ENCODE assay signal across 8 mouse cellular contexts in the genomic region with DNA sequence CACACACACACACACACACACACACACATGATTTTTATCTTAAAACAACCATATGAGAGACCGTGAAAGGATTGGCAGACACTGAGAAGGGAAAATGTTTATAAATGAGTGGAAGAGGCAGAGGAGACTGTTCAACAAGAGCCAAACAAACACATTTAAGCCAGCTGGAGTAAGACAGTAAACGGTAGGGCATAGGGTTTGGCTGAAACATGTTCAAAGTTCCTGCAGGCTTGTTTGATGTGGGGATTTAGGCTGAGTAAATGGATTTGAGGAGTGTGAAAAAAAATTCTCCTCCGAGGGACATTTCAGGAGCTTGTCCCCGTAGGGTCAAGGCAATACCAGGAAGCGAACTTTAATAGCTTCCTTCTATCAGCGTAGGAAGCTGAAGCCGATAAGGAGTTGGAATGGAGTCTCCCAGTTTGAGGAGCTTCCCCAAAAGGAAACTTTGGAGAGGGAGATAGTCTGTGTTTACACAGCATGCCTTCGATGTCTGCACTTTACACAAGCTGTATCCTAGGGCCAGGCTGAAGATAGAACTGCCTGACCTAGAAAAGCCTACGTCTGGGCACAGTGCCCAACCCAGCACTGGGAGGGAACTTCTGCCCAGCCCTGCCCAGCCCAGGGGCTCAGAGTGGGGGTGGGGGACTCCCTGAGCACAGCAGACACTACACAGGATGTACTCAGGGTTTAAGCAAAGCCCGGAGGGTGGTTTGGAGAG. TPM values are rescaled to one million over a fixed set of nuclear protein-coding genes. Genes with fewer than 3 reads are reported as not detected.
A peak's percentile ranks its signal among the peaks of the same experiment; 100 is the strongest.
DNase-seq lines count a peak whose midpoint lies in the region; ATAC-seq lines count a peak whose summit lies in the region.

No protein-coding gene starts in this region.

- peak overlapping the region; percentile 50; the same call in 1 of the 2 replicates for H3K27ac ChIP-seq in midbrain, embryonic 10.5 days (replicated peaks)
- H3K27ac ChIP-seq in midbrain, embryonic 11.5 days (ENCODE audit: low read depth, low read length) = no peak overlapping the region
- no peak overlapping the region for H3K27ac ChIP-seq in kidney, embryonic 14.5 days (ENCODE audit: low read depth, low read length)
- H3K27ac ChIP-seq in liver, embryonic 13.5 days = peak overlapping the region; percentile 29
- H3K27ac ChIP-seq in neural tube, embryonic 14.5 days (ENCODE audit: low read depth, low read length) = no peak overlapping the region

- ATAC-seq in midbrain, embryonic 11.5 days (ENCODE audit: low FRiP score) = no peak
- peak; percentile 68 for ATAC-seq in common myeloid progenitor, adult 5-6 weeks (replicated peaks; ENCODE audit: low read depth, poor library complexity, severe bottlenecking)
- peak; percentile 57; the same call in 1 of the 2 replicates for ATAC-seq in kidney, embryonic 14.5 days (ENCODE audit: low FRiP score, low TSS enrichment)
- ATAC-seq in liver, embryonic 13.5 days (ENCODE audit: low read depth) = peak; percentile 71
- ATAC-seq in neural tube, embryonic 14.5 days (ENCODE audit: low read depth) = peak; percentile 80

- no peak overlapping the region for H3K4me2 ChIP-seq in midbrain, embryonic 11.5 days
- no peak overlapping the region for H3K4me2 ChIP-seq in kidney, embryonic 14.5 days (replicated peaks; ENCODE audit: low read depth, low read length)
- no peak overlapping the region for H3K4me2 ChIP-seq in liver, embryonic 13.5 days
- no peak overlapping the region for H3K4me2 ChIP-seq in neural tube, embryonic 14.5 days (ENCODE audit: low read depth, low read length)

- no peaks in the 10 kb centered on the region for H3K36me3 ChIP-seq in midbrain, embryonic 10.5 days
- no peaks in the 10 kb centered on the region for H3K36me3 ChIP-seq in midbrain, embryonic 11.5 days (ENCODE audit: control insufficient read depth, insufficient read depth, low read length)
- H3K36me3 ChIP-seq in kidney, embryonic 14.5 days (ENCODE audit: control insufficient read depth, insufficient read depth, low read length) = no peaks in the 10 kb centered on the region
- no peaks in the 10 kb centered on the region for H3K36me3 ChIP-seq in liver, embryonic 13.5 days
- H3K36me3 ChIP-seq in neural tube, embryonic 14.5 days (ENCODE audit: control insufficient read depth, insufficient read depth, low read length) = no peaks in the 10 kb centered on the region

- no peaks in the 10 kb centered on the region for H3K27me3 ChIP-seq in midbrain, embryonic 10.5 days (ENCODE audit: low read depth, poor library complexity, severe bottlenecking)
- H3K27me3 ChIP-seq in midbrain, embryonic 11.5 days (ENCODE audit: control insufficient read depth, insufficient read depth, low read length) = no peaks in the 10 kb centered on the region
- H3K27me3 ChIP-seq in kidney, embryonic 14.5 days (ENCODE audit: control insufficient read depth, insufficient read depth, low read length) = no peaks in the 10 kb centered on the region
- H3K27me3 ChIP-seq in liver, embryonic 13.5 days = no peaks in the 10 kb centered on the region
- H3K27me3 ChIP-seq in neural tube, embryonic 14.5 days (ENCODE audit: control insufficient read depth, insufficient read depth, low read length) = no peaks in the 10 kb centered on the region

- H3K4me3 ChIP-seq in midbrain, embryonic 10.5 days = no peak overlapping the region
- no peak overlapping the region for H3K4me3 ChIP-seq in midbrain, embryonic 11.5 days (ENCODE audit: low read depth, low read length)
- no peak overlapping the region for H3K4me3 ChIP-seq in kidney, embryonic 14.5 days (ENCODE audit: low read length)
- no peak overlapping the region for H3K4me3 ChIP-seq in liver, embryonic 13.5 days (replicated peaks)
- H3K4me3 ChIP-seq in neural tube, embryonic 14.5 days (ENCODE audit: low read depth, low read length) = no peak overlapping the region

- peaks cover 30% of the 10 kb centered on the region for H3K4me1 ChIP-seq in midbrain, embryonic 10.5 days
- H3K4me1 ChIP-seq in midbrain, embryonic 11.5 days (ENCODE audit: control insufficient read depth, insufficient read depth, low read length) = no peaks in the 10 kb centered on the region
- H3K4me1 ChIP-seq in kidney, embryonic 14.5 days (ENCODE audit: control insufficient read depth, insufficient read depth, low read length) = 0 out of 2 replicates have a peak, but pooled peaks cover 12% of the 10 kb centered on the region
- peaks cover 39% of the 10 kb centered on the region for H3K4me1 ChIP-seq in liver, embryonic 13.5 days (replicated peaks)
- 0 out of 2 replicates have a peak, but pooled peaks cover 2% of the 10 kb centered on the region for H3K4me1 ChIP-seq in neural tube, embryonic 14.5 days (ENCODE audit: control insufficient read depth, insufficient read depth, low read length)

- H3K9ac ChIP-seq in midbrain, embryonic 11.5 days (ENCODE audit: low read length) = no peak overlapping the region
- no peak overlapping the region for H3K9ac ChIP-seq in kidney, embryonic 14.5 days (ENCODE audit: low read depth, low read length)
- no peak overlapping the region for H3K9ac ChIP-seq in liver, embryonic 13.5 days
- H3K9ac ChIP-seq in neural tube, embryonic 14.5 days (replicated peaks; ENCODE audit: low read depth, low read length) = no peak overlapping the region

- WGBS in midbrain, embryonic 10.5 days = 72% methylated on average over 10 of the region's 10 CpGs
- 76% methylated on average over 10 of the region's 10 CpGs for WGBS in midbrain, embryonic 11.5 days
- WGBS in kidney, embryonic 14.5 days = 61% methylated on average over 10 of the region's 10 CpGs
- 33% methylated on average over 10 of the region's 10 CpGs for WGBS in liver, embryonic 13.5 days (ENCODE audit: insufficient replicate concordance)
- 72% methylated on average over 10 of the region's 10 CpGs for WGBS in neural tube, embryonic 14.5 days

- no peak for DNase-seq in midbrain, embryonic 10.5 days (ENCODE audit: low spot score)
- DNase-seq in midbrain, embryonic 11.5 days (ENCODE audit: low spot score, missing footprints) = no peak
- peak; percentile 86 to 90 for DNase-seq in heart, adult 9 months (ENCODE audit: low spot score in 2 of 2)
- DNase-seq in liver, embryonic 13.5 days = no peak
- DNase-seq in thymus, adult 18-20 months = peak; percentile 43 to 51

- no peaks in the 10 kb centered on the region for H3K9me3 ChIP-seq in midbrain, embryonic 10.5 days (replicated peaks)
- no peaks in the 10 kb centered on the region for H3K9me3 ChIP-seq in midbrain, embryonic 11.5 days (ENCODE audit: control insufficient read depth, low read length)
- no peaks in the 10 kb centered on the region for H3K9me3 ChIP-seq in kidney, embryonic 14.5 days (ENCODE audit: control insufficient read depth, low read length)
- no peaks in the 10 kb centered on the region for H3K9me3 ChIP-seq in liver, embryonic 13.5 days (replicated peaks)
- no peaks in the 10 kb centered on the region for H3K9me3 ChIP-seq in neural tube, embryonic 14.5 days (ENCODE audit: control insufficient read depth, low read length)

RNA-seq across cellular contexts. Expression of gene Gna13, which starts 15.2 kb away (rescaled TPM):
- 16.9 and 18.8 TPM in 2 replicates for polyA plus RNA-seq in midbrain, embryonic 10.5 days (2016; fragmentation: Nextera tagmentation; extraction: Ambion mirVana)
- 19.4 and 20.4 TPM in 2 replicates for polyA plus RNA-seq in midbrain, embryonic 11.5 days (2014; fragmentation: Nextera tagmentation; extraction: Ambion mirVana)
- total RNA-seq in common myeloid progenitor, adult 5-6 weeks (2017) = 43.8 and 49.6 TPM in 2 replicates
- polyA plus RNA-seq in kidney, embryonic 14.5 days (2014; fragmentation: Nextera tagmentation; extraction: Ambion mirVana) = 19.0 and 31.0 TPM in 2 replicates
- 14.3 and 15.9 TPM in 2 replicates for polyA plus RNA-seq in liver, embryonic 13.5 days (2015; fragmentation: Nextera tagmentation; extraction: Ambion mirVana)
- polyA plus RNA-seq in neural tube, embryonic 14.5 days (2014; fragmentation: Nextera tagmentation; extraction: Ambion mirVana) = 23.0 and 23.2 TPM in 2 replicates

RNA-seq across cellular contexts. Expression of gene Rgs9, which starts 49.5 kb away (rescaled TPM):
- polyA plus RNA-seq in midbrain, embryonic 10.5 days (2016; fragmentation: Nextera tagmentation; extraction: Ambion mirVana) = 1.6 and 2.2 TPM in 2 replicates
- polyA plus RNA-seq in midbrain, embryonic 11.5 days (2014; fragmentation: Nextera tagmentation; extraction: Ambion mirVana) = 1.6 and 1.7 TPM in 2 replicates
- 0.10 and 0.14 TPM in 2 replicates for total RNA-seq in common myeloid progenitor, adult 5-6 weeks (2017)
- polyA plus RNA-seq in kidney, embryonic 14.5 days (2014; fragmentation: Nextera tagmentation; extraction: Ambion mirVana) = 1.4 and 2.3 TPM in 2 replicates
- polyA plus RNA-seq in liver, embryonic 13.5 days (2015; fragmentation: Nextera tagmentation; extraction: Ambion mirVana) = 0.07 and 0.09 TPM in 2 replicates
- polyA plus RNA-seq in neural tube, embryonic 14.5 days (2014; fragmentation: Nextera tagmentation; extraction: Ambion mirVana) = 7.1 and 16.1 TPM in 2 replicates

Comparison
In these comparisons a context has a peak if more than half of its experiments do, and no peak if none do; other contexts are left out.
1. H3K27ac ChIP-seq: peak in midbrain, embryonic 10.5 days (single experiment) and liver, embryonic 13.5 days (single experiment); none in midbrain, embryonic 11.5 days (single experiment), kidney, embryonic 14.5 days (single experiment) and neural tube, embryonic 14.5 days (single experiment).
2. DNase-seq: peak in heart, adult 9 months (2 of 2) and thymus, adult 18-20 months (2 of 2); none in midbrain, embryonic 10.5 days (single experiment), midbrain, embryonic 11.5 days (single experiment) and liver, embryonic 13.5 days (single experiment).